Mouse (Mus musculus): ENCODE results near the gene Pip5k1a. TPM values are rescaled to one million over a fixed set of nuclear protein-coding genes. Genes with fewer than 3 reads are reported as not detected.

The Pip5k1a gene
- polyA plus RNA-seq, 1 experiment from 2014 or later, result 14.6 TPM

GRCm38 (mm10) chr3:95130081-95130480 lies 23.4 kb upstream of the Pip5k1a start:
- peaks cover 7% of the 10 kb centered on the region; the same call in 1 of the 2 replicates for H3K4me1 ChIP-seq (ENCODE audit: control insufficient read depth, insufficient read depth, low read length)
- no peaks in the 10 kb centered on the region for H3K27me3 ChIP-seq (ENCODE audit: control insufficient read depth, insufficient read depth, low read length)
- no peak overlapping the region for H3K4me3 ChIP-seq (ENCODE audit: low read depth, low read length)
- WGBS, result 83% methylated on average over 5 of the region's 5 CpGs
- no peaks in the 10 kb centered on the region for H3K9me3 ChIP-seq (ENCODE audit: control insufficient read depth, low read depth, low read length)
- no peak overlapping the region for H3K9ac ChIP-seq (replicated peaks; ENCODE audit: low read depth, low read length)
- ATAC-seq (ENCODE audit: insufficient number of reproducible peaks, insufficient read depth, low FRiP score, low read depth), result no peak
- H3K4me2 ChIP-seq (replicated peaks; ENCODE audit: low read depth, low read length), result no peak overlapping the region
- H3K27ac ChIP-seq (ENCODE audit: low read length), result no peak overlapping the region
- H3K36me3 ChIP-seq (ENCODE audit: control insufficient read depth, insufficient read depth, low read length), result peaks cover 3% of the 10 kb centered on the region; the same call in 1 of the 2 replicates

GRCm38 (mm10) chr3:95129226-95129651 lies 22.5 kb upstream of the Pip5k1a start:
- Histone ChIP-seq H3K4me1 (ENCODE audit: control insufficient read depth, insufficient read depth, low read length) (peaks cover 8% of the 10 kb centered on the region; the same call in 1 of the 2 replicates), H3K27ac (ENCODE audit: low read length) (no peak overlapping the region), H3K4me3 (ENCODE audit: low read depth, low read length) (no peak overlapping the region), H3K9me3 (ENCODE audit: control insufficient read depth, low read depth, low read length) (no peaks in the 10 kb centered on the region), H3K36me3 (ENCODE audit: control insufficient read depth, insufficient read depth, low read length) (peaks cover 3% of the 10 kb centered on the region; the same call in 1 of the 2 replicates), H3K4me2 (replicated peaks; ENCODE audit: low read depth, low read length) (no peak overlapping the region), H3K27me3 (ENCODE audit: control insufficient read depth, insufficient read depth, low read length) (no peaks in the 10 kb centered on the region), H3K9ac (replicated peaks; ENCODE audit: low read depth, low read length) (no peak overlapping the region)
- 34% methylated on average over 6 of the region's 6 CpGs for WGBS
- ATAC-seq (ENCODE audit: insufficient number of reproducible peaks, insufficient read depth, low FRiP score, low read depth), result no peak

- no peak overlapping the region for H3K9ac ChIP-seq (replicated peaks; ENCODE audit: low read depth, low read length)
- peaks cover 5% of the 10 kb centered on the region; the same call in 1 of the 2 replicates for H3K4me1 ChIP-seq (ENCODE audit: control insufficient read depth, insufficient read depth, low read length)
- H3K27ac ChIP-seq (ENCODE audit: low read length), result no peak overlapping the region; the same call in 1 of the 2 replicates
- H3K27me3 ChIP-seq (ENCODE audit: control insufficient read depth, insufficient read depth, low read length), result no peaks in the 10 kb centered on the region
- no peaks in the 10 kb centered on the region for H3K9me3 ChIP-seq (ENCODE audit: control insufficient read depth, low read depth, low read length)
- ATAC-seq (ENCODE audit: insufficient number of reproducible peaks, insufficient read depth, low FRiP score, low read depth), result no peak
- 22% methylated on average over 5 of the region's 5 CpGs for WGBS
- H3K4me2 ChIP-seq (replicated peaks; ENCODE audit: low read depth, low read length), result no peak overlapping the region
- peaks cover 26% of the 10 kb centered on the region for H3K36me3 ChIP-seq (ENCODE audit: control insufficient read depth, insufficient read depth, low read length)
- H3K4me3 ChIP-seq (ENCODE audit: low read depth, low read length), result no peak overlapping the region
These were observed 18.2 kb upstream of the Pip5k1a start for GRCm38 (mm10) chr3:95124972-95125371.

GRCm38 (mm10) chr3:95124246-95124645 lies 17.5 kb upstream of the Pip5k1a start, which contains the start of gene Tmod4:
Gene Tmod4, plus strand, starts transcription at chr3:95124476.
- Histone ChIP-seq H3K9ac (replicated peaks; ENCODE audit: low read depth, low read length) (no peak within 1 kb of the TSS), H3K27ac (ENCODE audit: low read length) (no peak within 1 kb of the TSS; the same call in 1 of the 2 replicates), H3K27me3 (ENCODE audit: control insufficient read depth, insufficient read depth, low read length) (no peaks in the 10 kb centered on the region), H3K4me1 (ENCODE audit: control insufficient read depth, insufficient read depth, low read length) (peaks cover 5% of the 10 kb centered on the region; the same call in 1 of the 2 replicates), H3K4me2 (replicated peaks; ENCODE audit: low read depth, low read length) (no peak within 1 kb of the TSS), H3K9me3 (ENCODE audit: control insufficient read depth, low read depth, low read length) (no peaks in the 10 kb centered on the region), H3K4me3 (ENCODE audit: low read depth, low read length) (no peak within 1 kb of the TSS), H3K36me3 (ENCODE audit: control insufficient read depth, insufficient read depth, low read length) (peaks cover 33% of the 10 kb centered on the region)
- 51% methylated on average over 6 of the region's 6 CpGs for WGBS
- ATAC-seq (ENCODE audit: insufficient number of reproducible peaks, insufficient read depth, low FRiP score, low read depth), result peak; percentile 39; the same call in 1 of the 2 replicates

- ATAC-seq (ENCODE audit: insufficient number of reproducible peaks, insufficient read depth, low FRiP score, low read depth), result no peak
- Histone ChIP-seq H3K4me1 (ENCODE audit: control insufficient read depth, insufficient read depth, low read length) (peaks cover 5% of the 10 kb centered on the region; the same call in 1 of the 2 replicates), H3K4me3 (ENCODE audit: low read depth, low read length) (no peak overlapping the region), H3K9me3 (ENCODE audit: control insufficient read depth, low read depth, low read length) (no peaks in the 10 kb centered on the region), H3K4me2 (replicated peaks; ENCODE audit: low read depth, low read length) (no peak overlapping the region), H3K9ac (replicated peaks; ENCODE audit: low read depth, low read length) (no peak overlapping the region), H3K27me3 (ENCODE audit: control insufficient read depth, insufficient read depth, low read length) (no peaks in the 10 kb centered on the region), H3K36me3 (ENCODE audit: control insufficient read depth, insufficient read depth, low read length) (peaks cover 48% of the 10 kb centered on the region), H3K27ac (ENCODE audit: low read length) (peak overlapping the region; percentile 72; the same call in 1 of the 2 replicates)
- 67% methylated on average over 6 of the region's 6 CpGs for WGBS
These were observed 14.8 kb upstream of the Pip5k1a start for GRCm38 (mm10) chr3:95121580-95121979.

- no peak for ATAC-seq (ENCODE audit: insufficient number of reproducible peaks, insufficient read depth, low FRiP score, low read depth)
- Histone ChIP-seq H3K27ac (ENCODE audit: low read length) (no peak overlapping the region), H3K4me3 (ENCODE audit: low read depth, low read length) (no peak overlapping the region), H3K9ac (replicated peaks; ENCODE audit: low read depth, low read length) (no peak overlapping the region), H3K4me1 (ENCODE audit: control insufficient read depth, insufficient read depth, low read length) (no peaks in the 10 kb centered on the region), H3K4me2 (replicated peaks; ENCODE audit: low read depth, low read length) (no peak overlapping the region), H3K9me3 (ENCODE audit: control insufficient read depth, low read depth, low read length) (no peaks in the 10 kb centered on the region), H3K27me3 (ENCODE audit: control insufficient read depth, insufficient read depth, low read length) (no peaks in the 10 kb centered on the region), H3K36me3 (ENCODE audit: control insufficient read depth, insufficient read depth, low read length) (peaks cover 59% of the 10 kb centered on the region)
- WGBS, result 85% methylated on average over 2 of the region's 2 CpGs
These were observed 11.0 kb upstream of the Pip5k1a start for GRCm38 (mm10) chr3:95117751-95118150.

- ATAC-seq (ENCODE audit: insufficient number of reproducible peaks, insufficient read depth, low FRiP score, low read depth), result no peak
- H3K4me1 ChIP-seq (ENCODE audit: control insufficient read depth, insufficient read depth, low read length), result 0 out of 2 replicates have a peak, but pooled peaks cover 5% of the 10 kb centered on the region
- no peaks in the 10 kb centered on the region for H3K9me3 ChIP-seq (ENCODE audit: control insufficient read depth, low read depth, low read length)
- H3K4me2 ChIP-seq (replicated peaks; ENCODE audit: low read depth, low read length), result peak overlapping the region; percentile 40; the same call in 1 of the 2 replicates
- H3K4me3 ChIP-seq (ENCODE audit: low read depth, low read length), result no peak overlapping the region
- WGBS, result 86% methylated on average over 1 of the region's 1 CpGs
- no peak overlapping the region for H3K9ac ChIP-seq (replicated peaks; ENCODE audit: low read depth, low read length)
- no peak overlapping the region for H3K27ac ChIP-seq (ENCODE audit: low read length)
- peaks cover 16% of the 10 kb centered on the region for H3K36me3 ChIP-seq (ENCODE audit: control insufficient read depth, insufficient read depth, low read length)
- no peaks in the 10 kb centered on the region for H3K27me3 ChIP-seq (ENCODE audit: control insufficient read depth, insufficient read depth, low read length)
These were observed 6.0 kb upstream of the Pip5k1a start for GRCm38 (mm10) chr3:95112760-95113159.

- no peaks in the 10 kb centered on the region for H3K27me3 ChIP-seq (ENCODE audit: control insufficient read depth, insufficient read depth, low read length)
- H3K4me3 ChIP-seq (ENCODE audit: low read depth, low read length), result peak within 1 kb of the TSS; percentile 80
- ATAC-seq (ENCODE audit: insufficient number of reproducible peaks, insufficient read depth, low FRiP score, low read depth), result peak; percentile 70
- H3K4me2 ChIP-seq (replicated peaks; ENCODE audit: low read depth, low read length), result peak within 1 kb of the TSS; percentile 40
- peaks cover 15% of the 10 kb centered on the region for H3K36me3 ChIP-seq (ENCODE audit: control insufficient read depth, insufficient read depth, low read length)
- H3K4me1 ChIP-seq (ENCODE audit: control insufficient read depth, insufficient read depth, low read length), result 0 out of 2 replicates have a peak, but pooled peaks cover 5% of the 10 kb centered on the region
- peak within 1 kb of the TSS; percentile 98 for H3K27ac ChIP-seq (ENCODE audit: low read length)
- no peaks in the 10 kb centered on the region for H3K9me3 ChIP-seq (ENCODE audit: control insufficient read depth, low read depth, low read length)
- H3K9ac ChIP-seq (replicated peaks; ENCODE audit: low read depth, low read length), result peak within 1 kb of the TSS; percentile 68
- WGBS, result under 1% methylated on average over 54 of the region's 54 CpGs
These were observed 4.4 kb upstream of the Pip5k1a start, which contains the start of gene Vps72 for GRCm38 (mm10) chr3:95110911-95111726. Gene Vps72, plus strand, starts transcription at chr3:95111022.

Measured in stomach, embryonic 14.5 days (tissue).